Mouse (Mus musculus) bone marrow macrophage, adult 2 months (primary cell): Measurements from ENCODE around the gene Cxxc4.

ENCODE experiments used
- CTCF ChIP-seq: IDR thresholded peaks from 2 replicates; pipeline ENCODE4 v1.5.1; 2012; ENCODE audit warnings: low read depth, mild to moderate bottlenecking, low read length, moderate library complexity
- POLR2A ChIP-seq: IDR thresholded peaks from 2 replicates; pipeline ENCODE4 v1.6.1; 2012; ENCODE audit warnings: mild to moderate bottlenecking, low read depth, low read length, borderline replicate concordance

GRCm38 (mm10) chr3:134302681-134303491, 66.6 kb downstream of the Cxxc4 start:
- TF ChIP-seq CTCF (no peak), POLR2A (no peak)
